Mouse (Mus musculus) ovary, postnatal 10 days (tissue): ENCODE results near the gene Hoxc12.

Experiments
- DNase-seq: peaks from one replicate; pipeline ENCODE4 v3.0.0; 2022; ENCODE audit warnings: low spot score

The Hoxc12 gene

DNA sequence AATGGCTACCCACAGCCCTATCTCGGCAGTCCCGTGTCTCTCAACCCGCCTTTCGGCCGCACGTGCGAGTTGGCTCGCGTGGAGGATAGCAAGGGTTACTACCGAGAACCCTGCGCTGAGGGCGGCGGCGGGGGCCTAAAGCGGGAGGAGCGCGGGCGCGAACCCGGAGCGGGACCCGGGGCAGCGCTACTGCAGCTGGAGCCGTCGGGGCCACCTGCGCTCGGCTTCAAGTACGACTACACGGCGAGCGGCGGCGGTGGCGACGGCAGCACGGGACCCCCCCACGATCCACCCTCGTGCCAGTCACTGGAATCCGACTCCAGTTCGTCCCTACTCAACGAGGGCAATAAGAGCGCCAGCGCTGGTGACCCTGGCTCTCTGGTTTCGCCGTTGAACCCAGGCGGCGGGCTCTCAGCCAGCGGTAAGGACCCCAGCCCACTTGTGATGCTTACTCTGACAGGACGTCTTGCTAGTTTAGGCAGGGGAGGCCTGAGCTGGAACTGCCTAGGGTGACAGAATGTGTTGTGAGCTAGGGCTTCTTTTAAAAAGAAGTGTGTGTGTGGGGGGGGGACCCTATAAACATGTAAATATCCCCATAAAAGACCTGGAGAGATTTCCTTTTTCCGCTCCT, 594 bp downstream of the Hoxc12 start:
- no peak for DNase-seq

DNA sequence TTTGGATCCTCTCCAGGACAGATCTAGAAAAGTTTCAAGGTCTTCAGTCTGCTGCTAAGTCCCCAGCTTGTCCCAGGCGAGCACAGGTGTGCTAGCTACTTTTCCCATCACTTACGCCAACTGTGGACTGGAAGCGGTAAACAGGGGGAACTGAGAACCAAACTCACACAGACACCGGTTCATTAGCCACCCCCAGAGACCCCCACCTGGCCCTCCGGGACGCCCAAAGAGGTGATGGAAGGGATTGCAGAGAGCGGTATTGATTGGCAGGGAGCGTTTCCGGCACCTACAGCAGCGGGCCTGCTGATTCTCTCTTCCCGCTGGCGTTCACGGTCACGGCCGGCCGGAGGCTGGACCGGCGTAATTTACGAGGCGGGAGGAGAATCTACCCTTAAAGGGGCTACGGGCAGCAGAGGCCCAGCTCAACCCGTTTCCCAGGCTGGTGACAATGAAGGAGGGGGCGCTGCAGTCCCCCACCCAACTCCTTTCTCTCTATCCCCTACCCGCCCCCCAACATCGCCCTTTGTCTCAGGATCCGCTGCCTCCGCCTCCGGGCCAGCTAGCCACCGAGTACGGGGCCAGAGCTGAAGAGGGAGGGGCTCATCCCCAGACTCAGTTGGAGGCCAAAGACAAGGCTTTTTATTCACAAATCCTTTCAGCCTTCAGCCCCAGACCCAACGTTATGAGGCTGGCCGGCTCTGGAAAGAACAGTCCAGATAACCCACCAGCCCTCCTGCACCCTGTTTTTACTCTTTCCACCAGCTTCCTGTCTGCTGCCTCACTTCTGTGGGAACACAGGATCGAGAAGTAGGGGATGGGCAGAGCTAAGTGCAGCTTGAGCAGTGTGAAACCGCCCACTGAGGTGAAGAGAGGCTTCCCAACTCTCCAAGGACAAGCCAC, 2.9 kb downstream of the Hoxc12 start:
- DNase-seq = no peak

GRCm38 (mm10) chr15:102942739-102943467, 6.3 kb downstream of the Hoxc12 start:
- DNase-seq = no peak

GRCm38 (mm10) chr15:102943468-102943813, 6.9 kb downstream of the Hoxc12 start:
- no peak for DNase-seq

- DNase-seq = no peak
Measured at GRCm38 (mm10) chr15:102945185-102946077, 8.9 kb downstream of the Hoxc12 start.

GRCm38 (mm10) chr15:102947276-102947675, 10.7 kb downstream of the Hoxc12 start:
- DNase-seq = no peak

- DNase-seq = no peak
Measured at GRCm38 (mm10) chr15:102948842-102949241, 12.3 kb downstream of the Hoxc12 start.

DNA sequence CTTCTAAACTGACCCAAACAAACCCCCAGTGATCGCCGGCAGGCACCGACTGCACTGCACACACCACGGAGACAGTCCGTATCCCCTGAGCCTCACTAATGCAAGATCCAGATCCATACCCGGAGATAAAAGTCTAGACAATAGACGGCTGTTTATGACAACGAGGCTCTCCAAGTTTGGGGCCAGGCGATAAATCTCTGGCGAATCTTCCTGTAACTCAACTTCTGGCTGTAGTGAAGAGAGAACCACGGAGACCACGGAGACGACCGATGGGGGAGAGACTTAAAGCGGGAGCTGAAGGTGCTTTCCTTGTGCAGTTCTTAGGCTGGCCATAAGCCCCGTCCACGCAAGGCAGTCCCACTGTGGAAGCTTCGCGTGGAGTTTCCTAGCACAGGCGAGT, 13.1 kb downstream of the Hoxc12 start:
- no peak for DNase-seq

GRCm38 (mm10) chr15:102950877-102951276, 14.3 kb downstream of the Hoxc12 start:
- DNase-seq = no peak

DNA sequence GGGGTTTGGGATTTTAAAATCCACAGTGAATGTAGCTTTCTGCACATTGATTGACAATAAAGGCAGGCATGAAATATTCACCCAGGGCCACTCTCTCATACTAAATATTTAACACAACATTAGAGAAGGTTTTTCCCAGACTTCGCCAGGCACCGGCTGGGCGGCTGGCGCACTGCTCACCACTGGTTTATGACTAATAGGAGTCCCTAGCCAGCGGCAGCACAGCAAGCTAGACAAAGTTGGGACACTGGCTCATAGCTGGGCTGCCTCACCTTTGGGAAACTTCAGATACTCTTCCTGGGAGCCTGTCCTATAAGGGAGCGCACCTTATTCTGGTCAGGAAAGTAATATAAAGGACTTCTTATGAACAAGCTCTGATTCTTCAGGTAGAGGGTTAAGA, 17.0 kb downstream of the Hoxc12 start:
- no peak for DNase-seq

GRCm38 (mm10) chr15:102954192-102955006, 17.8 kb downstream of the Hoxc12 start, which contains the start of gene Hoxc11:
Gene Hoxc11, plus strand, starts transcription at chr15:102954427.
- DNase-seq = no peak

DNA sequence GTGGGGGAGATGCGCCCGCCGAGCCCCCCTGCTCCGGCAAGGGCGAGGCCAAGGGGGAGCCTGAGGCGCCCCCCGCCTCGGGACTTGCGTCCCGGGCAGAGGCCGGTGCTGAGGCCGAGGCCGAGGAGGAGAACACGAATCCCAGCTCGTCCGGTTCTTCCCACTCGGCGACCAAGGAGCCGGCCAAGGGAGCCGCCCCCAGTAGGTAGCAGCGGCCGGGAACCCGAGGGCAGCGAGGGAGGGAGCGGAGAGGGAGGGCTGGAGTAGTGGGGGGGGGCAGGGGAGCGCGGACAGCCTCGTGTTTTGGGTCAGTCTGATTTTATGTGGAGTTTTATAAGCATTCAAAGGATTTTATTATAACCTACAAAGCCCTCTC, 18.4 kb downstream of the Hoxc12 start:
- DNase-seq = no peak

- DNase-seq = no peak
Measured at GRCm38 (mm10) chr15:102955833-102956640, 19.5 kb downstream of the Hoxc12 start.

DNA sequence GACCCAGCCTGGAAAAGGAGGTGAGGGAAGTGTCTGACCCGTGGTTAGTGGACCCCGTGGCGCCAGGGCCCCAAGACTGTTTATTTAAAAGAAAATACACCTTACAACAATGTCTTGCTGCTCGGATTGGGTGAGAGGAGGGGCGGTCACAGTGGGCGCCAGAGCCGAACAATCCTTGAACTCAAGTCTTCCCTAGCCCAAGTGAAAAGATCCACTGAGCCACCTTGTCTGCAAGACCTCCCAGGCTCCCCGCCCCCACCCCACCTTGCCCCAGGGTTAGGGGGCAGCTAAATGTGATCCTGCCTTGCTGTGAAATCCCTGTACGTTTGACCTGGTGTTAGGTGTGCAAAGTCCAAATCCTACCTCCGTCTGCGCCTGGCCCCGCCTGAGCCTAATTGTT, 20.3 kb downstream of the Hoxc12 start:
- DNase-seq = no peak

DNA sequence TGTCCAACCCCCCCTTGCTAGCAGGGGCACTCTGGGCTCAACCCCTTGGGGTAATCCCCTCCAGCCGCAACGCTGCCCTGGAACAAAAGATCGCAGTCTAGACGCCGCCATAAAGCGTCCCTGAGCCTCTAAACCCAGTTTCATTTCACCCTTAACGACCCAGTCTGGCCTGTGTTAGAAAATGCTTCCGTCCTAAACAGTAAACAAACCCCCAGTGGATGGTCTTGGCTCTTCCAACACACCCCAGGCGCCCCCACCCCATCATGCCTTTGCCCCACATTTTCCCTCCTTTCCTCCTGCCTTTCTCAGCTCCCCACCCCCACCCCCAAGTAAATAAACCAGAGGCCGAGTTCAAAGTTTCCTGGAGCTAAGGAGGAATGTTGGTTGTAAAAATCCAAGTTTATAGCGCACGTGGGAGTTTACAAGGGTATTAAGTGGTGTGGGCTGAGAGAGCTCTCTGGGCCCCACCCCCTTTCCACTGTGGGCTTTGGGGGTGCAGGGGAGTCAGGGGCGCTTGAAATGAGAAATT, 23.2 kb downstream of the Hoxc12 start:
- DNase-seq = no peak

DNA sequence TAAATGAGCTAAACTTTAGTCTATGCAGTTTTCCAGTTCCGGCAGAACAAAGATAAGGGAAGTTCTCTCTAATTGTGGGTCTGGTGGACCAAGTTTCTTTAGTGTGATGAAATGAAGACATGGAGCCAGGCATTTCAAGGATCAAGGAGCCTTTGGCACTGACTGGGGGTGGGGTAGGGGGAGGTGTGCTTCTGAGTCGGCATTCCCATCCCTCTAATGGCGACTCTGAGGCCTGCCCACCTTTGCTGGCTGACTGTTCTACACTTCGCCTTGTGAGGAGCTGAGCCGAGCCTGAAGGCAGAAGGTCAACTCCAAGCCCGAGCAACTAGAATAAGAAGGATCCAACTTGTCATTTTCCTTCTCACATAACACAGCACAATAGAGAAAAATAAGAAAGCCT, 25.2 kb downstream of the Hoxc12 start:
- no peak for DNase-seq

GRCm38 (mm10) chr15:102962492-102962891, 25.9 kb downstream of the Hoxc12 start:
- DNase-seq = no peak

DNA sequence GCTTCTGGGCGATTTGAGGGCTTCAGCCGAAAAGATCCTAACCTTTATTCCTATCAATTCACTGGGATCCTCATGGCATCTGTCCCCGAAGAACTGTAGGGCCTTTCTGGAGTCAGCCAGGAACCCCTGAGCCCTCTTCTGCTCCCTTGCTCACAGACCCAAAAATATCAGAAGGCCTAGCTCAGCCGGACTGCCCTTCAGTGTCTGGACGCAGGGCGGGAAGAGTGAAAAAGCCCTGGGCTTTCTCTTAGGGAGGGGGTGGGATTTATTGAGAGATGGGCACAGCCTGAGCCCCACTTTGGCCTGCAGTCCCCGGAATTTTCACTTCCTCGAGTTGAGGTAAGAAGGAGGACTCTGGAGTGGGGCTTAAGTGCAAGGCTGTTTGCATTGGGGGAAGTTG, 26.7 kb downstream of the Hoxc12 start:
- DNase-seq = no peak

GRCm38 (mm10) chr15:102963671-102964640, 27.4 kb downstream of the Hoxc12 start:
- no peak for DNase-seq
